ENCODE assay signal across 8 mouse cellular contexts in the genomic region with DNA sequence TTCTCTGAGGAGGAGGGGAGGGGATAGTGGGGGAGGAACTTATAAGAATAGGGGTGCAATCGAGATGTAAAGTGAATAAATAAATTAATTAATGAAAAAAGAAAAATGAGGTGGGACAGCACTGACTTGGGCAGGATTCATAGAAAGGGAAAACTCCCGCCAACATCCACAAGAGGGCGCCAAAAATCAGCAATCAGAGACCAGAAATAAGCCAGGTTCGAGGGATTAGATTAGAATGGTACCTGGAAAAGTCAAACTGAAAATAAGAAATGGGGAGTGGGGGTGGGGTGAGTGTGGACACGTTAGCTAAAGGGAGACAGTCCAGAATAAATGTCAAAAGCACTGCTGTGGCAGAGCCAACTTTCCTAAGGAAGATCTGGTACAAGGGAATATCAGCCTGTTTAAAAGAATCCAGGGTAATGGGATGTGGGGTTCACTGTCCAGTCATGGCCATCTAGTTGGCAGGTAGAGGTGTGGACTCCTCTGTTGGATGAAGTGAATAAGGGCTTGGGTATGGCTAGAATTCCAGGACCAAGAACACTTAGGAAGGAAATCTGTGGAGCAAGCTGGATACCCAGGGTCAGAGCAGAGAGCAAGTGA. TPM values are rescaled to one million over a fixed set of nuclear protein-coding genes. Genes with fewer than 3 reads are reported as not detected.
DNase-seq lines count a peak whose midpoint lies in the region; ATAC-seq lines count a peak whose summit lies in the region.

No protein-coding gene starts in this region.

- no peak overlapping the region for H3K9ac ChIP-seq in intestine, embryonic 15.5 days

- peak; percentile 31 for DNase-seq in ovary, postnatal 10 days (ENCODE audit: low spot score)
- no peak for DNase-seq in ovary, adult 18-20 months (ENCODE audit: low spot score)
- DNase-seq in cerebellum, adult 9-10 months, result peak; percentile 31
- peak; percentile 27 to 31 for DNase-seq in gastrocnemius, adult 8-10 months (ENCODE audit: low spot score in 2 of 2)
- peak; percentile 40 to 48 for DNase-seq in left cerebral cortex, postnatal 10 days (ENCODE audit: extremely low spot score in 1 of 2, low spot score in 2 of 2)
- DNase-seq in mesoderm, embryonic 11.5 days (ENCODE audit: low read depth, low spot score), result peak; percentile 66
- peak; percentile 45 for DNase-seq in right cerebral cortex, postnatal 25 days

- H3K36me3 ChIP-seq in intestine, embryonic 15.5 days, result no peaks in the 10 kb centered on the region

- H3K4me1 ChIP-seq in intestine, embryonic 15.5 days (replicated peaks), result no peaks in the 10 kb centered on the region

- H3K27me3 ChIP-seq in intestine, embryonic 15.5 days (replicated peaks), result no peaks in the 10 kb centered on the region

- under 1% methylated on average over 5 of the region's 5 CpGs for WGBS in intestine, embryonic 15.5 days

- H3K27ac ChIP-seq in intestine, embryonic 15.5 days, result no peak overlapping the region

- no peak overlapping the region for H3K4me2 ChIP-seq in intestine, embryonic 15.5 days (replicated peaks)

- no peak overlapping the region for H3K4me3 ChIP-seq in intestine, embryonic 15.5 days (replicated peaks)

- no peaks in the 10 kb centered on the region for H3K9me3 ChIP-seq in intestine, embryonic 15.5 days

- peak; percentile 67; the same call in 1 of the 2 replicates for ATAC-seq in intestine, embryonic 15.5 days

- intact Hi-C loops in left cerebral cortex, postnatal 10 days (cut with DNase I), result loop anchor here (2.0 kb wide), 1 partner anchor 318 kb away; no protein-coding TSS in a partner anchor

RNA-seq across cellular contexts. Expression of a gene that starts 41.9 kb away (rescaled TPM):
- 1 to 10 TPM; 6.5 to 8.5 (median 6.9) TPM for total RNA-seq in gastrocnemius, adult 8-10 months (2022)
- polyA plus RNA-seq in intestine, embryonic 15.5 days (2015; fragmentation: Nextera tagmentation; extraction: Ambion mirVana), result 3.4 and 4.3 TPM in 2 replicates
- 1 to 10 TPM; 6.2 to 7.2 TPM for total RNA-seq in left cerebral cortex, postnatal 10 days (2021)
